Mouse (Mus musculus) embryonic facial prominence, embryonic 10.5 days (tissue): ENCODE measurements around the gene Ube2i. TPM values are rescaled to one million over a fixed set of nuclear protein-coding genes. Genes with fewer than 3 reads are reported as not detected.
A peak's percentile ranks its signal among the peaks of the same experiment; 100 is the strongest.

Experiments used
- DNase-seq: peaks from one replicate; pipeline ENCODE4 v3.0.0-alpha.2; 2017; ENCODE audit warnings: low spot score
- H3K27ac ChIP-seq: fragments of 300-500 bp; sonication (generic); replicated peaks from 2 replicates; pipeline ENCODE4 v1.5.1; 2016; ENCODE audit warnings: mild to moderate bottlenecking
- H3K27me3 ChIP-seq: fragments of 300-500 bp; sonication (generic); replicated peaks from 2 replicates; pipeline ENCODE4 v1.6.1; 2016; ENCODE audit warnings: low read depth, mild to moderate bottlenecking; ENCODE audit not compliant: poor library complexity, severe bottlenecking
- H3K36me3 ChIP-seq: fragments of 300-500 bp; sonication (generic); replicated peaks from 2 replicates; pipeline ENCODE4 v1.6.1; 2016; ENCODE audit warnings: mild to moderate bottlenecking, moderate library complexity
- H3K4me1 ChIP-seq: fragments of 300-500 bp; sonication (generic); 2 replicates; pipeline ENCODE4 v1.6.1; 2016
- H3K4me3 ChIP-seq: fragments of 300-500 bp; sonication (generic); 2 replicates; pipeline ENCODE4 v1.5.1; 2016; ENCODE audit warnings: mild to moderate bottlenecking, moderate library complexity
- H3K9me3 ChIP-seq: fragments of 300-500 bp; sonication (generic); 2 replicates; pipeline ENCODE4 v1.6.1; 2016; ENCODE audit warnings: mild to moderate bottlenecking
- WGBS: fragments of 180-500 bp; shearing (Covaris S2); methylation state at CpG from one replicate; pipeline ENCODE4 v1.1.7; 2016; 5-methylcytosine and 5-hydroxymethylcytosine counted together
- polyA plus RNA-seq: library from polyadenylated mRNA; unstranded; fragments of >200 nt; fragmentation: Nextera tagmentation; extraction: Ambion mirVana; gene quantifications from 2 replicates; pipeline ENCODE4 v1.2.1, GENCODE M21; 2016

Ube2i gene
- polyA plus RNA-seq, 1 experiment from 2014 or later, result 961 TPM

DNA sequence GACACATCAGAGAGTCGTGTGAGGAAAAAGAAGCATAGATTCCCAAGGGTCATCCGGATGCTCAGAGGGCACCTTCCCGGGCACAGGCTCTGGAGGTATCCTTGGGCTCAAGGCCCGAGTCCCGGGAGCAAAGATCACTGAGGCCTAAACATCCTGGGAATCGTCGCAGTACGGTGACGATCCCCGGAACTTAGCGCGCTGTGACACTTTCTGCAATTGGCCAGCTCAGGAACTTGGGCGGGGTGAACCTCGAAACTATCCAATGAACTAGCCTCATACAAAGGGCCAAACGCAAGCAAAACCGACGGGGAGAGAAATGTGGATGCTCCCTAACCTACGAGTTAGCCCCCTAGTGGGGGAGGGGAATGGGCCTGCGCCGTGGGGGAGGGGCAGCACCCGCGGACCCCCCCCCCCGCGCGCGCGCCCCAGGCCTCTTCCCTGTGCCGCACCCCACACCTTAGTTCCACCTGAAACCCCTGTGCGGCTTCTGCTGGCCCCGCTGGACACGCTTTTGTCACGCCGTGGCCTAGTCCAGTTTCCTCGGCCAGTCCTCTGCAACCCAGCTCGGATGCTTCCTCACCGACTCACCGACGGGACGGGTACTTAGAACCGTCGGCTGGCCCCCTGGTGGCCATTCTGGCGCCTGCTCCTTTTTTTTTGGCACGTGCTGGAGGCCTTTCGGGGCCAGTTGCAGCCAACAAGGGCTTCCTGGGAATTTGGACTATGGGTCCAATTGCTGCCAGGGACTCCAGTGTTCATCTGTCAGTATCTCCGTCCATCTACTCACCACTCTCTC is 518 bp downstream of the Ube2i start:
- under 1% methylated on average over 45 of the region's 45 CpGs for WGBS
- H3K4me3 ChIP-seq, result peak overlapping the region; percentile 92
- DNase-seq, result peak; percentile 94
- H3K27me3 ChIP-seq, result no peaks in the 10 kb centered on the region
- H3K27ac ChIP-seq, result peak overlapping the region; percentile 99
- H3K36me3 ChIP-seq, result peaks cover 32% of the 10 kb centered on the region
- H3K4me1 ChIP-seq, result peaks cover 38% of the 10 kb centered on the region
- H3K9me3 ChIP-seq, result no peaks in the 10 kb centered on the region

GRCm38 (mm10) chr17:25272951-25273705 is 1.3 kb downstream of the Ube2i start:
- no peaks in the 10 kb centered on the region for H3K9me3 ChIP-seq
- H3K4me1 ChIP-seq, result peaks cover 38% of the 10 kb centered on the region
- peak overlapping the region; percentile 92 for H3K4me3 ChIP-seq
- no peaks in the 10 kb centered on the region for H3K27me3 ChIP-seq
- peak; percentile 89 for DNase-seq
- peaks cover 40% of the 10 kb centered on the region for H3K36me3 ChIP-seq
- under 1% methylated on average over 92 of the region's 92 CpGs for WGBS
- H3K27ac ChIP-seq, result peak overlapping the region; percentile 99

DNA sequence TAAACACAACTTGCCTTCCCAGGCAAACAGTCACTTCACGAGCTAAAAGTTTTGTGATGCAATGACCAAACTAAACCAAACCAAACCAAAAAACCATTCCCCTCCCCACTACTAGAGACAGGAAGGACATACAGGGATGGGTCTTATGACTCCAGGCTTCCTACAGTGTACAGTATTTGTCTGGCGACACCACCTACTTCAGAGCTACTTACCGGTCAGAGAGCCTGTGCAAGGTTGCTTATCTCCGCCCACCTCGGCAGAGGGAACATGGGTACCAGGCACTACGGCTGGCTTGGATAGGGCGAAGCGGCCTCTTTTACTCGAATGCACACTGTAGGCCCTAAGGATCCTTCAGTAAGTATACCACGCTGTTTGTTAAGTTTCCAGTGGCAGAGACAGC is 2.1 kb downstream of the Ube2i start:
- H3K9me3 ChIP-seq, result no peaks in the 10 kb centered on the region
- H3K27me3 ChIP-seq, result no peaks in the 10 kb centered on the region
- peaks cover 38% of the 10 kb centered on the region for H3K4me1 ChIP-seq
- H3K4me3 ChIP-seq, result peak overlapping the region; percentile 92
- peaks cover 48% of the 10 kb centered on the region for H3K36me3 ChIP-seq
- H3K27ac ChIP-seq, result peak overlapping the region; percentile 99
- WGBS, result 2% methylated on average over 10 of the region's 10 CpGs
- no peak for DNase-seq

GRCm38 (mm10) chr17:25270795-25271335 is 3.6 kb downstream of the Ube2i start:
- H3K27ac ChIP-seq, result no peak overlapping the region
- DNase-seq, result no peak
- peaks cover 38% of the 10 kb centered on the region for H3K4me1 ChIP-seq
- peaks cover 62% of the 10 kb centered on the region for H3K36me3 ChIP-seq
- 89% methylated on average over 2 of the region's 2 CpGs for WGBS
- no peaks in the 10 kb centered on the region for H3K27me3 ChIP-seq
- H3K4me3 ChIP-seq, result peak overlapping the region; percentile 92
- H3K9me3 ChIP-seq, result no peaks in the 10 kb centered on the region

GRCm38 (mm10) chr17:25264453-25264852 is 10.0 kb downstream of the Ube2i start:
- 83% methylated on average over 3 of the region's 3 CpGs for WGBS
- Histone ChIP-seq H3K27ac (no peak overlapping the region), H3K4me3 (no peak overlapping the region), H3K4me1 (peaks cover 2% of the 10 kb centered on the region; the same call in 1 of the 2 replicates), H3K9me3 (no peaks in the 10 kb centered on the region), H3K36me3 (peaks cover 85% of the 10 kb centered on the region), H3K27me3 (no peaks in the 10 kb centered on the region)
- no peak for DNase-seq

DNA sequence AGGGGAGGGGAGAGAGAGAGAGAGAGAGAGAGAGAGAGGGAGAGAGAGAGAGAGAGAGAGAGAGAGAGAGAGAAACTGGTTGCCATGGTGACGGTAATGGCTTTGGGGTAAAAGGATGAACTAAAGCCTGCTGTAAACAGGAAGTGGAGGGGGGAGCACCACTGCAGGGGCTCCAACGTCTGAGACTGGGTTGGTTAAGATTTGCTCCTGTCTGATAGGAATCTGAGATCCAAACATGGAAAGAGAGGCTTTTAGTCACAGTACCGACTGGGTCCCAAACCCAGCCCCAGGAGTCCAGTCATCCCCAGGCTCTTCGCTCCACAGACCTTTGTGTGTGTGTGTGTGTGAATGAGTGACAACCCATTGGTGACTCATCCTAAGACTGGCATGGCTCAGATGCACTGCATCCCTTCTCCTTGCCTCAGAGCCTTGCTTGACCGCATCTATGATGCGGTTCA is 16.6 kb downstream of the Ube2i start:
- Histone ChIP-seq H3K27me3 (peaks cover 42% of the 10 kb centered on the region), H3K9me3 (no peaks in the 10 kb centered on the region), H3K36me3 (peaks cover 41% of the 10 kb centered on the region), H3K4me3 (no peak overlapping the region), H3K27ac (no peak overlapping the region), H3K4me1 (peaks cover 38% of the 10 kb centered on the region)
- no peak for DNase-seq
- WGBS, result 59% methylated on average over 6 of the region's 6 CpGs

GRCm38 (mm10) chr17:25256140-25256754 is 18.2 kb downstream of the Ube2i start, which contains the start of gene Baiap3:
Gene Baiap3 (minus strand): TSS chr17:25256364.
- peak; percentile 65 for DNase-seq
- peaks cover 34% of the 10 kb centered on the region for H3K36me3 ChIP-seq
- 5% methylated on average over 35 of the region's 35 CpGs for WGBS
- peak within 1 kb of the TSS; percentile 48; the same call in 1 of the 2 replicates for H3K27ac ChIP-seq
- H3K4me3 ChIP-seq, result peak within 1 kb of the TSS; percentile 57
- H3K27me3 ChIP-seq, result peaks cover 55% of the 10 kb centered on the region
- H3K9me3 ChIP-seq, result no peaks in the 10 kb centered on the region
- H3K4me1 ChIP-seq, result peaks cover 44% of the 10 kb centered on the region

DNA sequence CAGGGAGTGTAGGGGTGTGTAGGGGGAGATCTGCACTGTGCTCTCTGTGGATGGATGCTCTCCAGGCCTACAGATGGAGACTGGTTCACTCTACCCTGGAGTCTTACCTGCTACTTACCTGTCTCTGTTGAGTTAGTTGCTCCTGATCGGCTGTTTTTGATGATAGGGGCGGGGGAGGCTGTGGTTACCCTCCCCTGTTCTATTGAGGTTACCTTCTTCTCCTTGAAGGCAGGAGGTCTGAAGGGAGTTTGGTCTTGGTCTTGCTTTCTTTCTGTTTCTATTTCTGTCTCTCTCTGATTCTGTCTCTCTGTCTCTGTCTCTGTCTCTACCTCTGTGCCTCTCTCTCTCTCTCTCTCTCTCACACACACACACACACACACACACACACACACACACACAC is 19.3 kb downstream of the Ube2i start:
- H3K36me3 ChIP-seq, result peaks cover 28% of the 10 kb centered on the region
- H3K4me3 ChIP-seq, result peak overlapping the region; percentile 57; the same call in 1 of the 2 replicates
- no peak for DNase-seq
- peaks cover 44% of the 10 kb centered on the region for H3K4me1 ChIP-seq
- no peak overlapping the region for H3K27ac ChIP-seq
- peaks cover 55% of the 10 kb centered on the region for H3K27me3 ChIP-seq
- WGBS, result 54% methylated on average over 2 of the region's 2 CpGs
- no peaks in the 10 kb centered on the region for H3K9me3 ChIP-seq

DNA sequence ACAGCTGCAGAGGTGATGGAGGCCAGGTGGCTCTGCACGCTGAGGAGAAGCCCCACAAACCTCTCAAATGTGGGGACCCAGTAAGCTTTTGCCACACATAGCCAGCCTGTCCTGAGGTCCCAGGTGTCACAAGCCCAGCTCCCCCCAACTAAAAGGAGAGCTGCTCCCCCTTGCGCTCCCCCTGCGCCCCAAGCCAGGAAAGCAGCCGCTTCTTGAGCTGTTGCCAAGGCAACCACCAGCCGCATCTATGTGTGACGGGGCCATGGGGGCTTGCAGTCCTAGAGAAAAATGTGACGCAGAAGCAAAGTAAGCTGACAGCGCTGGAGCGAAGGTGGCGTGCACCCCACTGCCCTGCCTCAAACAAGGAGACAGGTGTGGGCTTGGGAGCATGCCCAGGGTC is 20.7 kb downstream of the Ube2i start:
- H3K27ac ChIP-seq, result no peak overlapping the region
- H3K4me1 ChIP-seq, result peaks cover 44% of the 10 kb centered on the region
- H3K9me3 ChIP-seq, result no peaks in the 10 kb centered on the region
- H3K27me3 ChIP-seq, result peaks cover 55% of the 10 kb centered on the region
- DNase-seq, result no peak
- WGBS, result 40% methylated on average over 10 of the region's 10 CpGs
- peak overlapping the region; percentile 23; the same call in 1 of the 2 replicates for H3K4me3 ChIP-seq
- H3K36me3 ChIP-seq, result peaks cover 15% of the 10 kb centered on the region

DNA sequence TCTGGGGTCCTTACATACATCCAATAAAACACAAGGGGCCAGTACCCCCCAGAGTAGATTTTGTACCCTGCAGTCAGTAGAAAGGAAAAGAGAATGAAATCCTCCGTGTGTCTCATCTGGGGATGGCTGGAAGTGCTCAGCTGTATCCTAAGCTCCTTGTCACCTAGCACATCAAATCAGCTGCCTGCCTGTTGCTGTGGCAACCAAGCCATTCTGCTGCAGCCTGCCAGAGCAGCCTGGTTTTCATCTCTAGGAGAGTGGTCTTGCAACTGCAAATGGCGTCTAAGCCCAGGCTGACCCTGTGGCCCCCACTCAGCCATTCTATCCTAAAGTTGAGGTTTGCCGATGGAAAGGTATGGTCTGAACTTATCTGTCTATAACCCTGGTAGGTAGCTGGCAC is 21.8 kb downstream of the Ube2i start:
- no peak overlapping the region for H3K4me3 ChIP-seq
- H3K9me3 ChIP-seq, result no peaks in the 10 kb centered on the region
- peaks cover 38% of the 10 kb centered on the region for H3K4me1 ChIP-seq
- no peak for DNase-seq
- H3K36me3 ChIP-seq, result 0 out of 2 replicates have a peak, but pooled peaks cover 4% of the 10 kb centered on the region
- H3K27ac ChIP-seq, result no peak overlapping the region
- peaks cover 55% of the 10 kb centered on the region for H3K27me3 ChIP-seq
- 46% methylated on average over 3 of the region's 3 CpGs for WGBS

DNA sequence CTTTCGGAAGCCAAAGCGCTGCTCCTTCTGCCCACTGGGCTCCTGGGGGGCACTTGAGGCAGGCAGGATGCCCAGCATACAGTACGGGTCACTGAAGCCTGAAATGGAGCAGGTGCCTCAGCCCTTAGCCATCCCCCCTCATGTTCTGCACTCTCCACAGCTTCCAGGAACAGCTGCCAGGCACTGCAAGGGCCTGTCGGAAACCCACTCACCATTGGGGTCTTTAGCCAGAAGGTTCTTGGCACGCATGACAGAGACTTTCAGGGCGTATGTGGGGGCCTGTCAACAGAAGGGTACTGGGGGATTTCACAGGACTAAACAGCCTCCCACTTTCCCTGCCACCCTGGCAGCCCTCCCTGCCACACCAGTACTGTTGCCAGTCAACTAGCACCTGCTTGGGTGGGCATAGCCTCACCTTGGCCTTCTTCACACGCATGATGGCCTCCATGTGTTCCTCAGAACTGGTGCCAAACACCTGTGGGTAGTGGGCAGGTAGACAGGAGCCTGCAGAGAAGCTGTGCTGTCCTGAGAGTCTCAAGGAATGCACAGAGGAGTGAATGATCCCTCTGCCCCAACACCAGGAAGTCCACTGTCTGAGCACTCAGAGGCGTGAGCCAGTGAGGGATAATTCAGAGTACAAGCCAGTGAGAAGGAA is 24.1 kb downstream of the Ube2i start:
- no peak overlapping the region for H3K4me3 ChIP-seq
- no peak overlapping the region for H3K27ac ChIP-seq
- peaks cover 38% of the 10 kb centered on the region for H3K27me3 ChIP-seq
- DNase-seq, result no peak
- WGBS, result 80% methylated on average over 8 of the region's 8 CpGs
- peaks cover 25% of the 10 kb centered on the region for H3K4me1 ChIP-seq
- H3K36me3 ChIP-seq, result peaks cover 11% of the 10 kb centered on the region
- no peaks in the 10 kb centered on the region for H3K9me3 ChIP-seq
